Mouse (Mus musculus): Measurements from ENCODE around the gene Zfp213. TPM values are rescaled to one million over a fixed set of nuclear protein-coding genes. Genes with fewer than 3 reads are reported as not detected.
A peak's percentile ranks its signal among the peaks of the same experiment; 100 is the strongest.

Zfp213 gene
- polyA plus RNA-seq, 1 experiment: 11.2 TPM

GRCm38 (mm10) chr17:23575951-23576552 is 12.0 kb upstream of the Zfp213 start:
- WGBS: 95% methylated on average over 38 of the region's 38 CpGs

GRCm38 (mm10) chr17:23574130-23574529 is 10.1 kb upstream of the Zfp213 start:
- 85% methylated on average over 8 of the region's 8 CpGs for WGBS
- no peak for DNase-seq (ENCODE audit: low read depth, low spot score)

More at GRCm38 (mm10) chr17:23575951-23576552, 12.0 kb upstream of the Zfp213 start:
- no peak for DNase-seq (ENCODE audit: low read depth, low spot score)

- DNase-seq (ENCODE audit: low read depth, low spot score): no peak
- WGBS: 78% methylated on average over 6 of the region's 6 CpGs
These were observed 8.0 kb upstream of the Zfp213 start for GRCm38 (mm10) chr17:23572059-23572458.

- no peak for DNase-seq (ENCODE audit: low read depth, low spot score)
- WGBS: 22% methylated on average over 5 of the region's 5 CpGs
These were observed 7.0 kb upstream of the Zfp213 start for GRCm38 (mm10) chr17:23571084-23571483.

GRCm38 (mm10) chr17:23570017-23570416 is 6.0 kb upstream of the Zfp213 start:
- DNase-seq (ENCODE audit: low read depth, low spot score): no peak

GRCm38 (mm10) chr17:23568370-23568769 is 4.3 kb upstream of the Zfp213 start:
- DNase-seq (ENCODE audit: low read depth, low spot score): no peak
- WGBS: 52% methylated on average over 5 of the region's 5 CpGs

More at GRCm38 (mm10) chr17:23570017-23570416, 6.0 kb upstream of the Zfp213 start:
- 19% methylated on average over 6 of the region's 6 CpGs for WGBS

GRCm38 (mm10) chr17:23566787-23567186 is 2.7 kb upstream of the Zfp213 start:
- DNase-seq (ENCODE audit: low read depth, low spot score): no peak
- WGBS: 43% methylated on average over 5 of the region's 5 CpGs

GRCm38 (mm10) chr17:23564368-23564715 is 304 bp upstream of the Zfp213 start:
- DNase-seq (ENCODE audit: low read depth, low spot score): no peak
- WGBS: 1% methylated on average over 8 of the region's 8 CpGs

GRCm38 (mm10) chr17:23559767-23560166 is 4.3 kb downstream of the Zfp213 start:
- WGBS: 61% methylated on average over 11 of the region's 11 CpGs
- no peak for DNase-seq (ENCODE audit: low read depth, low spot score)

GRCm38 (mm10) chr17:23555243-23555916 is 8.7 kb downstream of the Zfp213 start:
- WGBS: 43% methylated on average over 7 of the region's 7 CpGs
- no peak for DNase-seq (ENCODE audit: low read depth, low spot score)

GRCm38 (mm10) chr17:23554321-23554720 is 9.7 kb downstream of the Zfp213 start:
- no peak for DNase-seq (ENCODE audit: low read depth, low spot score)

- WGBS: 71% methylated on average over 1 of the region's 1 CpGs
- DNase-seq (ENCODE audit: low read depth, low spot score): no peak
These were observed 10.4 kb downstream of the Zfp213 start for GRCm38 (mm10) chr17:23553634-23554120.

GRCm38 (mm10) chr17:23552896-23553633 is 11.0 kb downstream of the Zfp213 start:
- no peak for DNase-seq (ENCODE audit: low read depth, low spot score)
- 91% methylated on average over 8 of the region's 8 CpGs for WGBS

GRCm38 (mm10) chr17:23551963-23552362 is 12.1 kb downstream of the Zfp213 start:
- 60% methylated on average over 5 of the region's 5 CpGs for WGBS
- no peak for DNase-seq (ENCODE audit: low read depth, low spot score)

GRCm38 (mm10) chr17:23551416-23551815 is 12.6 kb downstream of the Zfp213 start:
- DNase-seq (ENCODE audit: low read depth, low spot score): no peak

- DNase-seq (ENCODE audit: low read depth, low spot score): no peak
- under 1% methylated on average over 15 of the region's 15 CpGs for WGBS
These were observed 13.2 kb downstream of the Zfp213 start for GRCm38 (mm10) chr17:23550856-23551255.

GRCm38 (mm10) chr17:23550188-23550791 is 13.7 kb downstream of the Zfp213 start:
- peak; percentile 76 for DNase-seq (ENCODE audit: low read depth, low spot score)
- WGBS: 1% methylated on average over 22 of the region's 22 CpGs

GRCm38 (mm10) chr17:23549441-23549840 is 14.6 kb downstream of the Zfp213 start:
- WGBS: 16% methylated on average over 9 of the region's 9 CpGs
- DNase-seq (ENCODE audit: low read depth, low spot score): no peak

GRCm38 (mm10) chr17:23548615-23549014 is 15.4 kb downstream of the Zfp213 start:
- WGBS: 1% methylated on average over 15 of the region's 15 CpGs

More at GRCm38 (mm10) chr17:23548615-23549014, 15.4 kb downstream of the Zfp213 start:
- peak; percentile 88 for DNase-seq (ENCODE audit: low read depth, low spot score)

All from large intestine, adult 2 months (tissue).